Mouse (Mus musculus) lung, postnatal 10 days (tissue): ENCODE results near the gene Tmprss3.

Source experiments
- DNase-seq: peaks from one replicate; pipeline ENCODE4 v3.0.0; 2021

Gene Tmprss3

GRCm38 (mm10) chr17:31198877-31199276 lies at the start of gene Tmprss3:
Tmprss3 (minus strand) TSS chr17:31198977.
- DNase-seq: no peak

- DNase-seq: no peak
These were observed 48.4 kb upstream of the Tmprss3 start for GRCm38 (mm10) chr17:31247144-31247543.

GRCm38 (mm10) chr17:31245321-31245720 lies 46.5 kb upstream of the Tmprss3 start:
- DNase-seq: no peak

GRCm38 (mm10) chr17:31242764-31243163 lies 44.0 kb upstream of the Tmprss3 start:
- DNase-seq: no peak

DNA sequence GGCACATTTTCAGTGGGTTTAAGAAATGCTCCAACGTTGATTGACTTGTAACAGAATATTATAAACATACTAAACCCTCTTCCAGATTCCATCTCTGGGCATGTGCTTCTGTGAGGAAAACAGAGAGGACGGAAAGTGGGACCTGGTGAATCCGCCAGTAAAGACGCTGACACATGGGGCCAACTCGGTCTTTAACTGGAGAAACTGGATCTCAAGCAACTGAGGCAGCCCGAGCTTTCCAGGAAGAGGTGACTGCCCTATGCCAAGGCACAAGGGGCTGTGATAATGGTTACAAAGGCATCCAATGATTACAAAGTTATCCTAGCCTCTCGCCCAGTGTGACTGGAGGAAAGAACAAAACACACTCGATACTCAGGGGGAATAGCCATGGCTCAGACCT lies 42.4 kb upstream of the Tmprss3 start:
- DNase-seq: no peak

DNA sequence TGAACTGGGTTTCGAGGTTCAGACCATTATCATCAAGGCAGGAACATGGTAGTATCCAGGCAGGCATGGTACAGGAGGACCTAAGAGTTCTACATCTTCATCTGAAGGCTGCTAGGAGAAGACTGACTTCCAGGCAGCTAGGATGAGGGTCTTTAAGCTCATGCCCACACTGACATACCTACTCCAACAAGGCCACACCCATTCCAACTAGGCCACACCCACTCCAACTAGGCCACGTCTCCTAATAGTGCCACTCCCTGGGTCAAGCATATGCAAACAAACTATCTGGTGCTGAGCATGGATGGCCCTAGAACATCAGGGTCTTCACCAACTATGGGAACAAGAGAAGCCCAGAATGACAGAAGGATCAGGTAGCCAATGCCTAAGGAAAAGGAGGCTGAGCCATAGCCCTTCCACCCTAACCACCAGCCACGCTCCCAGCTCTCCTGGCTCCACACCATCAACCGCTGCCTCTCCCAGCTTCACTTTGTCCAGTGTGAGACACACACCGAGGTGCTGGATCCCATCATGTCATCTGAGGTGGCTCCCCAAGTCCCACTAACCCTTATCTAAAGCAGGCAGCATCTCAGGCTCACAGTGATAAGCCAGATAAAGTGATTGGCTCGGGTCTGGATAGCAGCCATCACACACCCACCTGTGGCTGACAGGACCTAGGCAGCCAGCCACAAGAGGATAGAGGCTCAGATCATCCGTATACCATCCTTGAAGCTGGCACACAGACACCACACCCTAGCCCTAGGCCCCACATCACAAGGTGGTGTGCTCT lies 39.6 kb upstream of the Tmprss3 start:
- DNase-seq: no peak

DNA sequence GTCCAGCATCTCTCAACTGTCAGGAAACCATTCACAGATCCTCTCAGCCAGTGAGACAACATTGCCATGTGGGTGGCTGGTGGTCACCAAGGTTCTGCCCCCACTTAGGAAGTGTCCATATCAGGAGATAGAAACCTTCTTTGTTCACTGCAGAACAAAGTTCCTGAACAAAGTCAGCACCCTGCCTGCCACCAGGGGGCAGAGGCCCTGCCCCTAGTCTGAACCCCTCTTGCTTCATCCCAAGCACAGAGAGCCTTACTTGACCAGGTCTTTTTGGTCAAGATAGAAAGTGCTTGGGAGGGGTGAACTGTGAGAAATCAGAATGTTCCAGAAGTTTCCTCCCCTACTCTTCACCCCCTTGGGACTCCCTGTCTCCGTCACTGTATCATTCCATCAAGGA lies 37.1 kb upstream of the Tmprss3 start:
- no peak for DNase-seq

- no peak for DNase-seq
These were observed 33.7 kb upstream of the Tmprss3 start for GRCm38 (mm10) chr17:31232251-31233010.

DNA sequence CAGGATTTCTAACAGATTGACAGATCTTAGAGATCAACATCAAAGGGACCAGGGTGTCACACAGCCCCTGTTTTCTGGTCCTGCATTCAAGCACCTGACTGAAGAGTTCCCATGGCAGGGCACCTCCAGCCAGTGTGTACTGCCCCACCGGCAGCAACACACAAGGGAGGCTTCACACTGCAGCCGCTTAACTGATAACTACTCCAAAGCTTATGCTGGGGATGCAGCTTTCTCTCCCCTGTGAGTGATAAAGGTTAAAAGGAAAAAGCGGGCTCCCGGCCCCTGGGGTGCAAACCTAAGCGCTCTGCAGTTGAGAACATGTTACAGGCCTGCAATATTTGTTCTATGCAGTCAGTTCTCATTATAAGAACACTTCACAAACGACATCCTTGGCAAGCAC lies 33.0 kb upstream of the Tmprss3 start:
- no peak for DNase-seq

DNA sequence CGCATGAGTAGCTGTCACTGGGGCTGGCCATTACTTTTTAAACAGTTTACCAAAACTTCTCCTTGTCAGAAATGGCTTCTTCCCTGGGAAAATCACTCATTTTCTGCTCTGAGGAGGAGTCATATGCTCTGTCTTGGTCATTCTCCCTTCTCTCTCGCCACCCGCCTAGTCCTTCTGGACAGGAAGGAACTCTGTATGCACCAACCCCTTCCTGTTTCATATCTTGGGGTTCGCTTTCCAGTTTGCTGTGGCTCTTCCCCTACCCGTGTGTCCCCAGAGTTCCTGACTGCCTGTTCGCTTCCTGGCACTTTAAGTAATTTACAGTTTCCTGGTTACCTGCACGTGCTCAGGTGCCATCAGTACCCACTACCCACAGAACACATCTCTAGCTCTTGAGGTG lies 28.2 kb upstream of the Tmprss3 start:
- no peak for DNase-seq

DNA sequence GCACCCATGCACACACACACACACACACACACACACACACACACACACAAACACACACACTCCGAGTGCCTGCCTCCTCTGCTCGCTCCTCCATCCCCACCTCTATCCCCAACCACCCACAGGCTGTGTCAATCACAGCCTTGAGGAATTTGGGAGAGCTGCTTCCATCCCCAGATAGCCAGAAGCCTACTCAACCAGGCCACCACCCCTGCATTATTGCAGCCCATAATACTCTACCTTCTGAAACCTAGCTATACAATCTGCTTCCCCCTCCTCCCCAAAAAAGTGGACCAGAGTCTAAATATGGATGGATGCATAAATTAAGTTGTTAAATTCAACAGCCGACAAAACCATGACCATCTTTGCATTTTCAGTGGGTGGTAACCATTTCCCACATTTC lies 27.6 kb upstream of the Tmprss3 start:
- DNase-seq: no peak

DNA sequence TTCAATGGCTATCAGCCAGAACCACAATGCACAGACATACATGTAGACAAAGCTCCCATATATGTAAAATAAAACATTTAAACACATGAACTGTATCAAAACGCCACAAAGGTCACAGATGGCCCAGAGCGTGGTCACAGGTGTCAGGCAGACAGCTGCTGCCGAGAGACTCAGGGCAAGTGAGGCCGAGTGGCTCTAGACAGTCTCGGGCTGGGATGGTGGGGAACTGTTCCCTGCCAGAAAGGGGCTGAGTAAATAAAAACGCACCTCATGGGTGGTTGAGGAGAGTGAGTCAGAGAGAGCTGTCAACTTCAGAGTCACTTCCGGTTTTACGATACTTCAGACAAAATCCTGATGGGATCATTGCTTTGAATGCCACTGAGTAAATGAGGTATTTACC lies 25.8 kb upstream of the Tmprss3 start:
- no peak for DNase-seq

GRCm38 (mm10) chr17:31223835-31224234 lies 25.1 kb upstream of the Tmprss3 start:
- DNase-seq: peak; percentile 15

DNA sequence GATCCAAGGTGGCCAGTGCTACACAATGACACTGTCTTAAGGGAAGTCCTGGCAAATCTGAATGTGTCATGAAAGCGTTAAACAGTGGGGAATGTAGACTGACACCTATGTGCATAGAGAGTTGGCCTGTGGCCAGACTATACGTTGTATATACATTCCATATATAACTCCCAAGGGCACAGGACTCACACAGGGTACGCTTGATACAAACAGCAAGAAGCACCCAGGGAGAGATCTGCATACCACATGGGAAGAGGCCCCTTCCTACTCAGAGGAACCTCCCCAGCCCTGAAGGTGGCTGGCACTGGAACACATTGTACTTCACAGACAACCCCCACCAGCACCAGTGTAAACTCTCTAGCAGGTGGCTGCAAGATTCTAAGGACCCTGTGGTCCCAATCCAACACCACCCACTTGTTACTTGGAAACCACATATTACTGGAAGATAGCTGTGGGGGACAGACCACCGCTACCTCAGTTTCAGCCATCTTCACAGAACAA lies 24.1 kb upstream of the Tmprss3 start:
- no peak for DNase-seq

GRCm38 (mm10) chr17:31216068-31216955 lies 17.5 kb upstream of the Tmprss3 start:
- DNase-seq: peak; percentile 11

GRCm38 (mm10) chr17:31211881-31212280 lies 13.1 kb upstream of the Tmprss3 start:
- no peak for DNase-seq

DNA sequence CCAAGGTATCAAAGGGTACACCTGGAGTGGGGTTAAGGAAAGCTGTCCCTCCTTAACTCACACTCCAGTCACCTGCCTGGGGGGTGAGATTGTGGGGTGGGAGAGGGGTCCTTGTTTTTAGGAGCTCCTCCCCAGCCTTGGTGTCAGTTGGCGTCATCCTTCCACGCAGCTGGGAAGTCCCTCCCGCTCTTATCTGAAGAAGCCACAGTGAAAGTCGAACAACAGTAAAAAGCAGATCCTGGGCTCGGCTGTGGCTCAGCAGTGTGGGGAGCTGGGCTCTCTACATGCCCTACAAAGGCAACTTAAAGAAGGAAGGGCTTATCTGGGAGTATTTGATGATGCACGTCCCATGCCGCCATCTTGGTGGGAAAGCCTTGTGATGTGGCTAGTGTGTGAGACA lies 11.5 kb upstream of the Tmprss3 start:
- no peak for DNase-seq

- no peak for DNase-seq
These were observed 10.7 kb upstream of the Tmprss3 start for GRCm38 (mm10) chr17:31209376-31209930.

GRCm38 (mm10) chr17:31208654-31209053 lies 9.9 kb upstream of the Tmprss3 start:
- no peak for DNase-seq

GRCm38 (mm10) chr17:31207771-31208334 lies 9.1 kb upstream of the Tmprss3 start, which contains the start of gene Ubash3a:
Ubash3a (plus strand) TSS chr17:31207873.
- DNase-seq: no peak

DNA sequence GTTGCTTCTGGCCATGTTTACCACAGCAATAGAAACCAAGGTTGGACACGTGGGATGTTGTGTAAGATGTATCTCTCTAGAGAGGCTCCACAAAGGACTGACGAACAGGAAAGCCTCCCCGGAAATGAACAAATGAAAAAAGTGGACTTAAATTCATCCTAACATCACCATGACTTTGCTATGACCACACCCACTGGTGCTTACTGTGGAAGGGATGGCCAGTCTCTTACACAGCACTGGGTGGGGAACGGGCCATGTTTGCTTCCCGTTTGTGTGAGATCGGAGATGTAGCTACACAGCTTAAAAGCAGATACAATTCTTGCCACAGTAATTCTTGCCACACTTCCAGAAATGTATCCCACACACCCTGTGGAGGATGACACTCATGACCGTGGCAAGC lies 2.5 kb downstream of the Tmprss3 start:
- no peak for DNase-seq

GRCm38 (mm10) chr17:31195207-31195606 lies 3.6 kb downstream of the Tmprss3 start:
- no peak for DNase-seq
